Mouse (Mus musculus) spleen, adult 18-20 months (tissue): Measurements from ENCODE around the gene Prl8a9.

Experiments used
- DNase-seq, 2 experiments: peaks; one replicate each; pipeline ENCODE4 v3.0.0; 2022; ENCODE audit warnings: mixed read lengths in 2 of 2

Gene Prl8a9

DNA sequence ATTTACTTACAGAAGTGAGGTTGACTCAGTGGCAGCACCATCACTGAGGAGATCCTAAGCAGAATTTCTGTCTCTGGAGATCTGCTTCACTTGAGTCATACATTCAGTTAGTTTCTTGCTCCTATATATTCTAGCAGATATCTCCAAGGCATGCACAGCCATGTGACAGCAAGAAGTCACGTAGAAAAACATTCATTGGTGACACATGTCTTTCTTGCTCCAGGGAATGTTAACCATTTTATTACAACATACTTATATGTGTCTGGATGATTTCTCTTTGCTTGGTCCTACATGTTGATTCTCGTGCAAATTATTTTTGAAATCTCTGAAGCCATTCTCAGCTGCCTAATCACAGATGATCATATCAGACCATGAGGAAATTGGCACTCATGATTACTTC lies at the start of gene Prl8a9:
Gene Prl8a9, minus strand, starts transcription at position 101 of the 400 bp plus-strand sequence.
- DNase-seq = no peak

- no peak for DNase-seq
Observed at GRCm38 (mm10) chr13:27610482-27610881, 46.1 kb upstream of the Prl8a9 start, which contains the start of gene Prl7b1. TSS of gene Prl7b1 (minus strand) at chr13:27610582.

GRCm38 (mm10) chr13:27582071-27582470 lies 17.7 kb upstream of the Prl8a9 start, which contains the start of gene Prl8a1:
TSS of gene Prl8a1 (minus strand) at chr13:27582171.
- no peak for DNase-seq

DNA sequence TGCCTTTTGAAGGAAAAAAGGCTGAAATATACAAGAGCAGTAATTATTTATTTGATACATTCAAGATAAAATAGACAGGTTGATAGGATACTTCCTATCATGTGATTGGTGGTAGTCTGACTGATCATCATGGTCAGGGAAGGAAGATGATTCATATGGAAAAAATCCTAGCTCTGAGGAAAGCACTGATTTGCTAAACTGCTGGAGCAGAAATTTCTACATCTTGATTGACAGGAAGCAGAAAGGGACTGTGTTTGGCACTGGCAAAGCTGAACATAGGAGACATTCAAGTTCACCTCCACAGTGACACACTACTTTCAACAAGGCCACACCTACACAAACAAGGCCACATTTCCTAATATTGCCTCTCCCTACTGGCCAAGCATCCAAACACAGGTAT lies 11.1 kb downstream of the Prl8a9 start:
- no peak for DNase-seq

GRCm38 (mm10) chr13:27523156-27523555 lies 41.2 kb downstream of the Prl8a9 start:
- DNase-seq = no peak

DNA sequence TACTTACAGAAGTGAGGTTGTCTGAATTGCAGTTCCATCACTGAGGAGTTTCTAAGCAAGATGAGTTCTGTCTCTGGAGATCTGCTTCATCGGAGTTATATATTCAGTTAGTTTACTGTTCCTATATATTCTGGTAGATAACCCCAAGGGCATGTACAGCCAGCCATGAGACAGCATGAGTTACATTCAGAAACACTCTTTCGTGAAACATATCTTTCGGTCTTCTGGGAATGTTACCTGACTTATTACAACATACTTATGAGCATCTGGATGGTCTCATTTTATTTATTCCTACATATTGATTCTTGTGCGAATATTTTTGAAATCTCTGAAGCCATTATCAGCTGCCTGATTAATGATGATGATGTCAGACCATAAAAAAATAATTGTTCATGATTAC lies 51.3 kb downstream of the Prl8a9 start, which contains the start of gene Prl8a8:
Gene Prl8a8, minus strand, starts transcription at position 101 of the 400 bp plus-strand sequence.
- no peak for DNase-seq
